Mouse (Mus musculus) midbrain, postnatal 0 days (tissue): ENCODE results near the gene Tceal1. TPM values are rescaled to one million over a fixed set of nuclear protein-coding genes. Genes with fewer than 3 reads are reported as not detected.

Experiments used
- ATAC-seq: fragments of 200-750 bp; cut with Nextera tagmentation; 2 replicates; pipeline ENCODE4 v1.8.0; 2017; ENCODE audit warnings: moderate number of reproducible peaks, mild to moderate bottlenecking, moderate TSS enrichment, moderate library complexity; ENCODE audit not compliant: low FRiP score
- DNase-seq: peaks from one replicate; pipeline ENCODE4 v3.0.0-alpha.2; 2015; ENCODE audit warnings: low spot score
- H3K27ac ChIP-seq: fragments of 300-500 bp; sonication (generic); 2 replicates; pipeline ENCODE4 v1.5.1; 2014; ENCODE audit warnings: low read depth, mild to moderate bottlenecking, low read length, mixed read lengths
- H3K27me3 ChIP-seq: fragments of 300-500 bp; sonication (generic); 2 replicates; pipeline ENCODE4 v1.6.1; 2014; ENCODE audit warnings: low read length, control low read depth, mixed read lengths; ENCODE audit not compliant: insufficient read depth
- H3K36me3 ChIP-seq: fragments of 300-500 bp; sonication (generic); 2 replicates; pipeline ENCODE4 v1.6.1; 2014; ENCODE audit warnings: low read length, control low read depth, mixed read lengths; ENCODE audit not compliant: insufficient read depth
- H3K4me1 ChIP-seq: fragments of 300-500 bp; sonication (generic); 2 replicates; pipeline ENCODE4 v1.6.1; 2014; ENCODE audit warnings: mild to moderate bottlenecking, control low read depth, antibody characterized with exemption, low read length, mixed read lengths; ENCODE audit not compliant: insufficient read depth
- H3K4me2 ChIP-seq: fragments of 300-500 bp; sonication (generic); 2 replicates; pipeline ENCODE4 v1.6.1; 2014; ENCODE audit warnings: low read depth, mild to moderate bottlenecking, low read length, mixed read lengths; ENCODE audit not compliant: poor library complexity, severe bottlenecking
- H3K4me3 ChIP-seq: fragments of 300-500 bp; sonication (generic); 2 replicates; pipeline ENCODE4 v1.5.1; 2014; ENCODE audit warnings: low read depth, mild to moderate bottlenecking, low read length, moderate library complexity
- H3K9ac ChIP-seq: fragments of 300-500 bp; sonication (generic); replicated peaks from 2 replicates; pipeline ENCODE4 v1.6.1; 2014; ENCODE audit warnings: mild to moderate bottlenecking, low read length, moderate library complexity, mixed read lengths; ENCODE audit not compliant: poor library complexity, severe bottlenecking
- H3K9me3 ChIP-seq: fragments of 300-500 bp; sonication (generic); 2 replicates; pipeline ENCODE4 v1.6.1; 2016; ENCODE audit warnings: low read length, control low read depth
- CTCF ChIP-seq: IDR thresholded peaks from 2 replicates; pipeline ENCODE4 v1.5.1; 2016; ENCODE audit warnings: antibody characterized with exemption, mild to moderate bottlenecking
- WGBS: fragments of 180-500 bp; shearing (Covaris S2); extraction: QIAGEN DNeasy Blood & Tissue Kit; methylation state at CpG from one replicate; pipeline ENCODE4 v1.1.7; 2014; 5-methylcytosine and 5-hydroxymethylcytosine counted together
- polyA plus RNA-seq: library from polyadenylated mRNA; unstranded; fragments of >200 nt; fragmentation: Nextera tagmentation; extraction: Ambion mirVana; gene quantifications from 2 replicates; pipeline ENCODE4 v1.2.1, GENCODE M21; 2015
- total RNA-seq: library from RNA; depleted of rRNA; stranded (reverse); fragments of >200 nt; gene quantifications from 2 replicates; pipeline ENCODE4 v1.2.3, GENCODE M21; 2014

The Tceal1 gene
- total and polyA plus RNA-seq, 2 experiments from 2014 or later = 23.2 to 24.0 TPM

GRCm38 (mm10) chrX:136740087-136740790 lies 32.5 kb downstream of the Tceal1 start:
- TF ChIP-seq CTCF = no peak
- H3K4me1 ChIP-seq = no peaks in the 10 kb centered on the region
- H3K36me3 ChIP-seq = no peaks in the 10 kb centered on the region
- ATAC-seq (no peak), DNase-seq (peak; percentile 16)
- H3K4me3 ChIP-seq = peak overlapping the region; percentile 48
- H3K9me3 ChIP-seq = no peaks in the 10 kb centered on the region
- H3K4me2 ChIP-seq = peak overlapping the region; percentile 37
- H3K27me3 ChIP-seq = no peaks in the 10 kb centered on the region
- peak overlapping the region; percentile 72 for H3K9ac ChIP-seq
- WGBS = 23% methylated on average over 15 of the region's 15 CpGs
- peak overlapping the region; percentile 87 for H3K27ac ChIP-seq

DNA sequence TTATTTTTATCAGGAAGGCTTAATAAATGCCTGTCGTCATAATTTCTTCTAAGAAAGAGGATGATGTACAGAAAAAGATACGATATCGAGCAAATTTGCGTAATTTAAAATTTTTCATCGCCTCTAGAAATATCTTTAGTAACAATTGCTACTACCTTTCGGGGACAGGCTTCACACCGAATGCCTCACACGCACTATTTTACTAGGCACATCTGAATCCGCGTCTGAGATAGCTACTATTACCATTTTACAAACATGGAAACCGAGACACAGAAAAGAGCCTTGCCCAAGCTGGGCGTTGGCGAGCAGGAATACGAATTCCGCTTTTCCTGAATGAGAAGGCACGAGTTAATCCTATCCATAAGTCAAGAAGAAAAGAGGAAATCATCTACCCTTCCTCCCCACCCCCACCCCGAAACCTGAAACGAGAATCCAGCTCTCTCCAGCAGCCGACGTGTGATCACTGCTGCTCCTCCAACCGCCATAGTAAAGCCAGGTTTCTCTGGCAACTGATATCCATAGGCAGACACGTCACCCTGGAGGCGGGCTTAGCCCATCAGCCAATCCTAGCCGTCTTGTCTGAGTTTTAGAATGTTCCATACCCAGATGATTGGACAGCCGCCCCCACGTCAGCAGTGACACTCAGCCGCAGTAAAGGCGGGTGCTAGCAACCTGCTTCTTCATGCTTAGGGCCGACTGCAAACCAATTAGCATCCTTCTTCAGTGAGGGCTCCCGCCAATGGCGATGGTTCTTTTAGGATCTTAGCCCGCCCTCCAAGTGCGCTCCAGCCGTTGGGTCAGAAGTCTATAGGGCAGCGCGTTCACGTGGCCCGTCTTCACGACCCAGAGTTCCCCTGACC lies 33.2 kb downstream of the Tceal1 start:
- DNase-seq (peak; percentile 98), ATAC-seq (peak; percentile 96)
- WGBS = 26% methylated on average over 39 of the region's 39 CpGs
- H3K4me3 ChIP-seq = peak overlapping the region; percentile 48
- peak overlapping the region; percentile 72 for H3K9ac ChIP-seq
- peak overlapping the region; percentile 87 for H3K27ac ChIP-seq
- H3K27me3 ChIP-seq = no peaks in the 10 kb centered on the region
- TF ChIP-seq CTCF = no peak
- H3K9me3 ChIP-seq = no peaks in the 10 kb centered on the region
- no peaks in the 10 kb centered on the region for H3K4me1 ChIP-seq
- H3K4me2 ChIP-seq = peak overlapping the region; percentile 9; the same call in 1 of the 2 replicates
- no peaks in the 10 kb centered on the region for H3K36me3 ChIP-seq

DNA sequence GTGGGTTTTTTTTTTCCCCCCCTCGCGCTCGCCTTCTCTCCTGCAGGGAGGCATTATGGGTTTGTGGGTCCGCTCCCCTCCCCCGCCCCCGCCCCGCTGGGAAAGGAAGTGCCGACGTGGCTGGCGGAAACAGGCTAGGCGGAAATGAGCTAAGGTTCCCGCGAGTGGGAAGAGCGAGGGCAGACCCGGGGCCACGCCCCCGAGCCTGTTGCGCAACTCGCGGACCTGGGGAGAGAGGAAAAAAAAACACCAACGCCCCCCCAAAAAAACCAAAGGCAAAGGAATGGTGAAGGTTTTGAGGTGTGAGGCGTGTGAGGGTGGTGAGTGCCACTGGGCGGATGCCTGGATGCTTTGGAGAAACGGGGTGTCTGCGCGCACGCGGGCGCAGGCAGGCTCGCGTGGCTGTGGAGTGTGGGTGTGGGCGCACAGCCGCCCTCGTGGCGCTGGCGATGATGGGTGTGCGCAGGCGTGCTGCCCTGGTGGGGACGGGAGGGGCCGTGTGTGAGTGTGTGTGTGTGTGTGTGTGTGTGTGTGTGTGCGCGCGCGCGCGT lies 33.9 kb downstream of the Tceal1 start:
- Histone ChIP-seq H3K4me3 (peak overlapping the region; percentile 39), H3K4me1 (no peaks in the 10 kb centered on the region), H3K27ac (peak overlapping the region; percentile 83), H3K9ac (peak overlapping the region; percentile 44), H3K27me3 (no peaks in the 10 kb centered on the region), H3K4me2 (peak overlapping the region; percentile 44), H3K9me3 (no peaks in the 10 kb centered on the region), H3K36me3 (no peaks in the 10 kb centered on the region)
- TF ChIP-seq CTCF = no peak
- DNase-seq (peak; percentile 85), ATAC-seq (peak; percentile 86)
- 35% methylated on average over 32 of the region's 46 CpGs for WGBS

DNA sequence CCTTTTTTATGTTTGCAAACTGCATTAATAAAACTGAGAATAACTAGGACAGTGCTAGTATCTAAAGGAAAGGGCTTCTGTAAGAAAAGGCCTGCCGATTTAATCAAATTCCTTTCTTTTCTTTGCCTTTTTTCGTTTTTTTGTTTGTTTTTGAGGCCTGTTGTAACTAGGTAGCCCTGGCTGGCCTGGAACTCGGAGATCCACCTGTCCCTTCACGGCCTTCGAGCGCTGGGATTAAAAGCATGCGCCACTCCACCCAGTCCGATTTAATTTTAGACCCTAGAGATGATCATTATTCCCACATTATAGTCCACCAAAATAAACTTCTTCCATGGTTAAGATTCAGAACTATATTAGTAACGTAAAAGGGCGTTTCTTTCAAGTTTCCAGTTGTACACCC lies 34.5 kb downstream of the Tceal1 start:
- H3K4me2 ChIP-seq = peak overlapping the region; percentile 44
- no peaks in the 10 kb centered on the region for H3K4me1 ChIP-seq
- DNase-seq = peak; percentile 3
- peak overlapping the region; percentile 39 for H3K4me3 ChIP-seq
- peak overlapping the region; percentile 44 for H3K9ac ChIP-seq
- WGBS = 25% methylated on average over 10 of the region's 10 CpGs
- no peaks in the 10 kb centered on the region for H3K9me3 ChIP-seq
- TF ChIP-seq CTCF = no peak
- no peaks in the 10 kb centered on the region for H3K36me3 ChIP-seq
- H3K27ac ChIP-seq = peak overlapping the region; percentile 83
- no peaks in the 10 kb centered on the region for H3K27me3 ChIP-seq
- ATAC-seq = no peak

- Histone ChIP-seq H3K27me3 (no peaks in the 10 kb centered on the region), H3K9me3 (no peaks in the 10 kb centered on the region), H3K4me3 (peak overlapping the region; percentile 39), H3K36me3 (no peaks in the 10 kb centered on the region), H3K27ac (peak overlapping the region; percentile 83), H3K4me1 (no peaks in the 10 kb centered on the region), H3K9ac (peak overlapping the region; percentile 44; the same call in 1 of the 2 replicates), H3K4me2 (peak overlapping the region; percentile 44)
- 31% methylated on average over 5 of the region's 5 CpGs for WGBS
- ATAC-seq = no peak
- TF ChIP-seq CTCF = peak; percentile 76
- DNase-seq = peak; percentile 87
These were observed 34.9 kb downstream of the Tceal1 start for GRCm38 (mm10) chrX:136742661-136743103.
